Mouse (Mus musculus) midbrain, postnatal 0 days (tissue): Measurements from ENCODE around the gene Ccng2. TPM values are rescaled to one million over a fixed set of nuclear protein-coding genes. Genes with fewer than 3 reads are reported as not detected.

Experiments
- ATAC-seq: fragments of 200-750 bp; cut with Nextera tagmentation; 2 replicates; pipeline ENCODE4 v1.8.0; 2017; ENCODE audit warnings: moderate number of reproducible peaks, mild to moderate bottlenecking, moderate TSS enrichment, moderate library complexity; ENCODE audit not compliant: low FRiP score
- DNase-seq: peaks from one replicate; pipeline ENCODE4 v3.0.0-alpha.2; 2015; ENCODE audit warnings: low spot score
- H3K27ac ChIP-seq: fragments of 300-500 bp; sonication (generic); 2 replicates; pipeline ENCODE4 v1.5.1; 2014; ENCODE audit warnings: low read depth, mild to moderate bottlenecking, low read length, mixed read lengths
- H3K27me3 ChIP-seq: fragments of 300-500 bp; sonication (generic); 2 replicates; pipeline ENCODE4 v1.6.1; 2014; ENCODE audit warnings: low read length, control low read depth, mixed read lengths; ENCODE audit not compliant: insufficient read depth
- H3K36me3 ChIP-seq: fragments of 300-500 bp; sonication (generic); 2 replicates; pipeline ENCODE4 v1.6.1; 2014; ENCODE audit warnings: low read length, control low read depth, mixed read lengths; ENCODE audit not compliant: insufficient read depth
- H3K4me1 ChIP-seq: fragments of 300-500 bp; sonication (generic); 2 replicates; pipeline ENCODE4 v1.6.1; 2014; ENCODE audit warnings: mild to moderate bottlenecking, control low read depth, antibody characterized with exemption, low read length, mixed read lengths; ENCODE audit not compliant: insufficient read depth
- H3K4me2 ChIP-seq: fragments of 300-500 bp; sonication (generic); 2 replicates; pipeline ENCODE4 v1.6.1; 2014; ENCODE audit warnings: low read depth, mild to moderate bottlenecking, low read length, mixed read lengths; ENCODE audit not compliant: poor library complexity, severe bottlenecking
- H3K4me3 ChIP-seq: fragments of 300-500 bp; sonication (generic); 2 replicates; pipeline ENCODE4 v1.5.1; 2014; ENCODE audit warnings: low read depth, mild to moderate bottlenecking, low read length, moderate library complexity
- H3K9ac ChIP-seq: fragments of 300-500 bp; sonication (generic); replicated peaks from 2 replicates; pipeline ENCODE4 v1.6.1; 2014; ENCODE audit warnings: mild to moderate bottlenecking, low read length, moderate library complexity, mixed read lengths; ENCODE audit not compliant: poor library complexity, severe bottlenecking
- H3K9me3 ChIP-seq: fragments of 300-500 bp; sonication (generic); 2 replicates; pipeline ENCODE4 v1.6.1; 2016; ENCODE audit warnings: low read length, control low read depth
- CTCF ChIP-seq: IDR thresholded peaks from 2 replicates; pipeline ENCODE4 v1.5.1; 2016; ENCODE audit warnings: antibody characterized with exemption, mild to moderate bottlenecking
- WGBS: fragments of 180-500 bp; shearing (Covaris S2); extraction: QIAGEN DNeasy Blood & Tissue Kit; methylation state at CpG from one replicate; pipeline ENCODE4 v1.1.7; 2014; 5-methylcytosine and 5-hydroxymethylcytosine counted together
- polyA plus RNA-seq: library from polyadenylated mRNA; unstranded; fragments of >200 nt; fragmentation: Nextera tagmentation; extraction: Ambion mirVana; gene quantifications from 2 replicates; pipeline ENCODE4 v1.2.1, GENCODE M21; 2015
- total RNA-seq: library from RNA; depleted of rRNA; stranded (reverse); fragments of >200 nt; gene quantifications from 2 replicates; pipeline ENCODE4 v1.2.3, GENCODE M21; 2014

Ccng2 gene
- total and polyA plus RNA-seq, 2 experiments from 2014 or later: 23.5 to 38.2 TPM

DNA sequence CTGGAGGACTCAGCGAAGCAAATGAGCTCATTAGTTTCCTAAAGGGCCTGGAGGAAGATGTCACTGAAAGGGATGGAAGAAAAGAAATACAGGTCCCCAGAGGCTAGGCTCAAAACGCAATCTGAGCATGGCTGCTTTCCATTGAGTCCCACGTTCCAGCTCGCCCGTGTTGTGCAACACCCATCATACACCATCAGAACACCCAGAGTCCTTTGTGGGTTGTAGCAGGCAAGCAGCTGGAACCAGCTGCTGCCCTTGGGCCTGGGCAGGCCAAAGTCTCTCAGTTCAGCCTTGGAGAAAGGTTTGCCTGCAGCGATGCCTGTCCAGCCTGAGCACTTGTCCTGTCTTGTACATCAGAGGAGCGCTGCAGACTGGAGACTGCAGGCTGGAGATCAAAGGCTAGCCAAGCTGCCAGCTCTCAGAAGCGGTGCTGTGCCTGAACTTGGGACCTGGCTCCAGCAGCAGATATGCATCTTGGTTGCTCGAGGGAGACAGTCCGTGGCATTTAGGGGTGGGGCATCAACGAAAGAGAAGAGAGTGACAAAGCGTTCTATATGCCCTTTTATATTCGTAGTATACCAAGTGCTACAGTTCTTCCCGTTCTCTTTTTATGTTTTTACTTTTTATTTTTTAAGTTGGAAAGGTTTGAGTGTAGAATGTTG lies 15.5 kb downstream of the Ccng2 start:
- H3K4me3 ChIP-seq: no peak overlapping the region
- no peak overlapping the region for H3K27ac ChIP-seq
- WGBS: 69% methylated on average over 14 of the region's 14 CpGs
- H3K9ac ChIP-seq: no peak overlapping the region
- no peak overlapping the region; the same call in 1 of the 2 replicates for H3K4me2 ChIP-seq
- DNase-seq: no peak
- H3K9me3 ChIP-seq: no peaks in the 10 kb centered on the region
- no peaks in the 10 kb centered on the region for H3K27me3 ChIP-seq
- TF ChIP-seq CTCF: no peak
- H3K4me1 ChIP-seq: no peaks in the 10 kb centered on the region
- peak; percentile 45; the same call in 1 of the 2 replicates for ATAC-seq
- H3K36me3 ChIP-seq: no peaks in the 10 kb centered on the region

DNA sequence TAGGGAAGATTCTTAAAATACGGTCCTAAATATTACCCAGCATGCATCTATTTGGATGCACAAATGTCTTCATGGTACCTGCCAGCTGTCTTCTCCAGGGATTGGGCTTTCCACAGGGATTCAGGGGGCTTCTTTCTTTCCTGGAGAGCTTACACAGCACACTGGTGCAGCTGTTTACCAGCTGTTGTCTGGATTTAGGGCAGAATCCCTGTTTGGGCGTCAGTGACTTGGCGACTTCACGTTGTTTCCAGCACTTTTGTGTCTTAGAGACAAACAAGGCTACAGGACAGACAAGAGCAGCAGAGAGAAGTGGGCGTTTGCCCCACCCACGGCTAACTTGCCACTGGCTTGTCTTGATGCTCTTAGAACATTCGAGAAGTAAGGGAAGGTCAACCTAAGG lies 16.1 kb downstream of the Ccng2 start:
- no peak overlapping the region for H3K4me3 ChIP-seq
- DNase-seq (no peak), ATAC-seq (no peak)
- no peak overlapping the region for H3K27ac ChIP-seq
- H3K27me3 ChIP-seq: no peaks in the 10 kb centered on the region
- H3K36me3 ChIP-seq: no peaks in the 10 kb centered on the region
- H3K4me2 ChIP-seq: no peak overlapping the region
- no peaks in the 10 kb centered on the region for H3K9me3 ChIP-seq
- WGBS: 86% methylated on average over 7 of the region's 7 CpGs
- no peak for TF ChIP-seq CTCF
- H3K4me1 ChIP-seq: no peaks in the 10 kb centered on the region
- H3K9ac ChIP-seq: no peak overlapping the region

DNA sequence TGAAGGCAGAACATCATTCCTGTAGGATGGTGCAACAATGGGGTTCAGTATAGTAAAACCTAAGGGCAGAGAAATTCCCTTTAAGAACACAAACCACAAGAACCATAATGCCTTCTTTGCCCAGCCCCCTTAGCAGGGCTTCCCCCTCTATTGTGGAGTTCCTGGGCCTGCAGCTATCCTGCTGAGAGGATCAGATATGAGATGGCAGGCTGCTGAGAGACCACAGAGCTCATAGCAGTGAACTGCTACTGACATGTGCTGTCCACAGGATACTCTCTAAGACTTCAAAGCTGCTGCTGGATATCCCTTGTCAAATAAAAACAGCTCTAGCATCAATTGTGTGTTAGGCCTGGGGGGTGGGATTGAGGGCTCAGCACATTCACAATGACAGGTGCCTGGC lies 21.5 kb downstream of the Ccng2 start:
- DNase-seq (no peak), ATAC-seq (no peak)
- TF ChIP-seq CTCF: no peak

DNA sequence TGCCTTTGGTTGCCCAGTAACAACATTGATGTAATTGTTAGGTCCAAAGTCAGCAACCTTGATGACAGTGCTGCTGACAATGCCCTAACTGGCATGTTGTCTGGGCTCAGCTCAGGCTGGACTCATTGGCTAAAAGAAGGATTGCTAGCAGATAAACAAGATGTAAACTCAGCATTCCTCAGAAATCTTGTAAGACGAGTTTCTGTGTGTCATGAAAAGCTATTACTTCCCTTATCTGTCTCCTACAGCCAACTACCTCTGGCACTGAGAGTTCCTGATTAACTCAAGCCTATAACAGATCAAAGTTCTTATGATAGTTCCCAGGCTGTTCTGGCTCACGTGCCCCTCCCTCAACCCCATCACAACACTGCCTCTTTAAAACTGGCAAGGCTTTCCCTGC lies 23.2 kb downstream of the Ccng2 start:
- WGBS: 54% methylated on average over 2 of the region's 2 CpGs
- no peaks in the 10 kb centered on the region for H3K36me3 ChIP-seq
- H3K4me1 ChIP-seq: no peaks in the 10 kb centered on the region
- no peak overlapping the region for H3K4me3 ChIP-seq
- no peak overlapping the region for H3K9ac ChIP-seq
- ATAC-seq (no peak), DNase-seq (no peak)
- no peak for TF ChIP-seq CTCF
- no peak overlapping the region for H3K27ac ChIP-seq
- H3K27me3 ChIP-seq: no peaks in the 10 kb centered on the region
- no peak overlapping the region for H3K4me2 ChIP-seq
- no peaks in the 10 kb centered on the region for H3K9me3 ChIP-seq

More for the DNA sequence above, 21.5 kb downstream of the Ccng2 start:
- H3K4me3 ChIP-seq: no peak overlapping the region
- no peak overlapping the region for H3K27ac ChIP-seq
- no peaks in the 10 kb centered on the region for H3K9me3 ChIP-seq
- H3K4me2 ChIP-seq: no peak overlapping the region
- no peaks in the 10 kb centered on the region for H3K27me3 ChIP-seq
- H3K4me1 ChIP-seq: no peaks in the 10 kb centered on the region
- H3K36me3 ChIP-seq: no peaks in the 10 kb centered on the region
- no peak overlapping the region for H3K9ac ChIP-seq

DNA sequence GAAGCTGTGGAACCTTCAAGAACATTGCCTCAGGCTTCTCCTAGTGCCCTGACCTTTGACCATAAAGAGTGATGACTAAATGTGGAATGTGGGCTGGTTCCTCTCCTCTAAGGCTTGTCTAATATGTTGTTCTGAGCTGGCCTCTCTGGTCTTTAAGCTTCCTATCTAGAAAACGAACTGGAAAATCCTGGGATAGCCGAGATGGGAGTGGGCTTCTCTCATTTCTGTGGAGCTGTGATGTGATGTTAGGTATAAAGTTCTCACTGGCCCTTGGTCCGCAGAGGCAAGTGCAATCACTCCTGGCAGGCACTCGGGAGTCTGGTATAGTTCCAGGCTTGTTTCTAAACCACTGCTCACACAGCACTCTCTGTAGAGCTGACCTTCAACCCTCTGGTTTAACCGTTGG lies 29.3 kb downstream of the Ccng2 start:
- TF ChIP-seq CTCF: no peak

DNA sequence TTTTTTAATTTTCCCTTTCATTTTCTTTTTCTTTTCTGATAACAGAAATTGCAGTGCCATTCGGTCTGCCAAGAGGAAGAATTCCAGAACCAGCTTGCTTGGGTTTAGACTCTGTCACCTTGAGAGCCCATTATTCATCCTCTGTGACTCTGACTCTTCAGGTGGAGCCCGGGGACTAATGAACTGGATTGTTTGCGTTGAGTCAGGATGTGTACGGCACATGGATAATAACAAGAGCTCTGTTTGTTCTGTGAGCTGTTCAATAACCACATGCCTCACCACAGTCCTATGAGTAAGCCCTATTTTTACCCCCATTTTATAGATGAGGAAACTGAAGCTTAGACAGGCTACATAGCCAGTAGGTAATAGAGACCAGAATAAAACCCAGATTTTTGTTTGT lies 29.7 kb downstream of the Ccng2 start:
- no peaks in the 10 kb centered on the region for H3K9me3 ChIP-seq

More for the DNA sequence above, 29.3 kb downstream of the Ccng2 start:
- ATAC-seq (no peak), DNase-seq (no peak)
- Histone ChIP-seq H3K36me3 (no peaks in the 10 kb centered on the region), H3K27ac (no peak overlapping the region), H3K27me3 (no peaks in the 10 kb centered on the region), H3K9me3 (no peaks in the 10 kb centered on the region), H3K4me3 (no peak overlapping the region), H3K9ac (no peak overlapping the region), H3K4me2 (no peak overlapping the region), H3K4me1 (no peaks in the 10 kb centered on the region)
- 82% methylated on average over 5 of the region's 5 CpGs for WGBS

More for the DNA sequence above, 29.7 kb downstream of the Ccng2 start:
- no peaks in the 10 kb centered on the region for H3K4me1 ChIP-seq
- H3K4me3 ChIP-seq: no peak overlapping the region
- H3K27me3 ChIP-seq: no peaks in the 10 kb centered on the region
- no peak overlapping the region for H3K4me2 ChIP-seq
- no peak for TF ChIP-seq CTCF
- no peak for ATAC-seq
- no peak for DNase-seq
- no peaks in the 10 kb centered on the region for H3K36me3 ChIP-seq
- no peak overlapping the region for H3K9ac ChIP-seq
- WGBS: 91% methylated on average over 4 of the region's 4 CpGs
- H3K27ac ChIP-seq: no peak overlapping the region
